Mouse (Mus musculus): ENCODE results near the gene Pde1c.

The Pde1c gene

DNA sequence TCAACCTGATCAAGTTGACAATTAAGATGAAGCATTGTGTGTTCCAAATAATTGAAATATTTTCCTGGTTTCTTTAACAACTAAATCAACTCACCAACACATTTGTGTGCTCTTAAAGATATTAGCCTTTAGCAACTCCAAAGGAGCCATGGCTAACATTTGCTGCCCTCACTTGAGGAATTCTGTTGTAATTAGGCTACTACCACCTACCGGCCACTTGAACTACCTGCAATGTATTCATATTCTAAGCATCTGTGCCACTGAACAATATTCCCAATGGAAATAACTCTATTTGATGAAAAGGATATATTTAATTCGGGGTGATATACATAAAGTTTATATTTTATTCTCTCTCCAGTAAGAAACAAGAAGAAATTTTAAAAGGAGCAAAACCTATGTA is 121.0 kb downstream of the Pde1c start:
- no peak for DNase-seq (ENCODE audit: low spot score in 2 of 2)

DNA sequence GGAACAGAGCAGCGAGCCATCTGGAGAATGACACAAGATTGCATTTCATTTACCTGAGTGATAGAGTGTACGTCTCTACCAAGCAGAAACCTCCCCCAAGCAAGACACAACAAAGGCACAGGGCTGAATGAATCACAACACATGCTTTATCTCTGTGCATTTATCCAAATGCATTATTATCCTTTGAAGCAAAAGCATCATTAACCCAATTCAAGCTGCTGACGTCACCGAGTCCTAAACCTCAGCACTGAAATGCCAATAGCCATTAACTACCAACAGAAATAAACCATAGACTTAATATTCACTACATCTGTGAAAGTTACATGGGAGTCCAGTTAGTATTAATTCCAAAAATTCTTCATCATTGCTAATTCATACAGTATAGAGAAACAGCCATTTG is 127.4 kb downstream of the Pde1c start:
- DNase-seq (ENCODE audit: low spot score in 2 of 2): no peak

DNA sequence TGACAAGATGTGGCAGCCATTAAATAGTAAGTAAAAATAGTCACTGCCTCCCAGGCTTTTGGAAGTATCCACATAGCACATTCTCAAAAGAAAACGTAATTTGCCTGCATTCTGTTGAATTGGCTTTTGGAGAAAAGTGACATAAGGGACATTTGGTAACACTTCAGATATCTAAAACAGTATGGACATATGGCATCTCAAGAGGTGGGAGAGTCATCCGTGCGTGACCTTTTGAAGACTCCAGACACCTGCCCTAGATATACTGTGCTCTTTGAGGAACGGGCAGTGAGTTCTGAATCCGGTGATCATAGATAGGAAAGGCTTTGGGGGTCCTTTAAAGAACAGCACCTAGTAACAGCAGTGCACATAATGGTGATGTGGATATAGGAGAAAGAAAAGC is 143.1 kb downstream of the Pde1c start:
- no peak for DNase-seq (ENCODE audit: low spot score in 2 of 2)

DNA sequence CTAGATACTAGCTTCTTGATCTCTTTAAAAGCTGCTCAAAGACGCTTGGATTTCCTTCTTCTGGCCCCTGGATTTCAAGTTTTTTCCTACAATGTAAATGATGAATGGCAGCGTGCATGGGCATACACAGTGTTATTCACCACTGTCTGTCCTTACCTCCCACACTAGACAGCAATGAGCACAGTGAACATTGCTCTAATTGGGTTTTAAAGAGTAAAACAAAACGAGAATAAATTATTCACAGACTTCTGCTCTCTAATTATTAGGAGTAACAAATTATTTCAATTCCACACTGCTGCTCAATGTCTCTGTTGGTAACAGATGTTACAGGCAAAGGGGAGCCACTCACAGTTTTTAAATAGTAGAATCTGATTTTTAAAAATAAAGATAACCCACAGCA is 146.0 kb downstream of the Pde1c start:
- no peak for DNase-seq (ENCODE audit: low spot score in 2 of 2)

DNA sequence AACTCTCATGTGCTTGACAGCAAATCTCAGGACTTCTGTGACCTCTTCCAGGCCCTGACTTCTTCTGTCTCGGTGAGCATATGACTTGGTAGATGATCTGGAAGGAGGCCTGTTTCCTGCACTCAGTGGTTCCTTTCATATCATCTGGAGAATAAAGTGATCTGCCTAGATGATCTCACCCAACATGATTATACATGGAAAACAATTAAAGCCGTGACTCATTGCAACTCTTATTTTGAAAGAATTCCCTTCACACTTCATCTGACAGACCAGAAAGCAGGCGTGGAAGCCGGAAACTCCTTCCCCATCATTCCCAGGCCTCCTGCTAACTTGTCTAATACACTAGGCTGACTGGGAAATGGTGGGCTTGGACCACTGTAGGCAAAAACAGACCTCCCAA is 152.7 kb downstream of the Pde1c start:
- DNase-seq (ENCODE audit: low spot score in 2 of 2): no peak

DNA sequence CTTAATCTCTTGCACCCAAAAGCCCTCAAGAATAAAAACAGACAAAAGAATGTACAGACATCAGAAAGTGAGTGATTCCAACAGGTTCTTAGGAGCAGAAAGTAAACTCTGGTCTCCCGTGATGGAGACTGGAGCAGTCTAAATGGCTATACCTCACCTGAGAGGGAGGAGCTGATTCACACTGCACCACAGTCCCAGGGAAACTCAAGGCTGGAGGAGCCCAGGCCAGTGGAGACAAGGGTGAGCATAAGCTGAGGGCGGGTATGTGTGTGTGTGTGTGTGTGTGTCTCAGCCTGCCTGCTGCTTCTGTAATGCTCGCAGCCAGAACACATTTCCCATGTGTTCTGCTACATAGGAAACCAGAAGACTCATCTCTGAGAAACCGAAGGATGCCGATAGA is 179.7 kb downstream of the Pde1c start:
- no peak for DNase-seq (ENCODE audit: low spot score in 2 of 2)

DNA sequence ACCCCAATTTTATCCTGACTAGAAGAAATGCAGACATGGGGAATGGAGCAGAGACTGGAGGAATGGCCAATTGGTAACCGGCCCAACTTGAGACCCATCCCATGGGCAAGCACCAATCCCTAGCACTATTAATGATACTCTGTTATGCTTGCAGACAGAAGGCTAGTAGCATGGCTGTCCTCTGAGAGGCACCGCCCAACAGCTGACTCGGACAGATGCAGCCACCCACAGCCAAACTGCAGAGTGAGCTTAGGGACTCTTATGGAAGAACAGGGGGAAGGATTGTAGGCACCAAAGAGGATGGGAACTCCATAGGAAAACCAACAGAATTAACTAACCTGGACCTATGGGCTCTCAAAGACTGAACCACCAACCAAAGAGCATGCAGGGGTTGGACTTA is 192.5 kb downstream of the Pde1c start:
- no peak for DNase-seq (ENCODE audit: low spot score in 2 of 2)

DNA sequence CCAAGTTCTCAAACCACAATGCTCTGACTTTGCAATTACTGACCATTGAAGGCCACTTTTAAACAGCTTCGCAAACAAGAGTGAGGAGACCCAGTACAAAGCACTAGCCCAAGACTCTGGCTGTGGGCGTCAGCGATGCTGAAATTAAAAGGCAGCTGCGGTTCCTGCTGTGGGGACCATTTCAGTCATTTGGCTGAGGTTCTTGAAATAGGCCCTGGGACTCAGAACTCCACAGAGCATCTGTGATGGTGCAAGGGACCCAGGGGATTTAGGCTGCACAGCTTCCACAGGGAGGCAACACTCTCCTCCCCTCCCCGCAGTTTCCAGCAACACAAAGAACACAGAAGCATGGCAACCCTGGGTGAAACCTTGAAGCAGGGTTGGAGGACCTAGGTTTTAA is 194.7 kb downstream of the Pde1c start:
- no peak for DNase-seq (ENCODE audit: low spot score in 2 of 2)

DNA sequence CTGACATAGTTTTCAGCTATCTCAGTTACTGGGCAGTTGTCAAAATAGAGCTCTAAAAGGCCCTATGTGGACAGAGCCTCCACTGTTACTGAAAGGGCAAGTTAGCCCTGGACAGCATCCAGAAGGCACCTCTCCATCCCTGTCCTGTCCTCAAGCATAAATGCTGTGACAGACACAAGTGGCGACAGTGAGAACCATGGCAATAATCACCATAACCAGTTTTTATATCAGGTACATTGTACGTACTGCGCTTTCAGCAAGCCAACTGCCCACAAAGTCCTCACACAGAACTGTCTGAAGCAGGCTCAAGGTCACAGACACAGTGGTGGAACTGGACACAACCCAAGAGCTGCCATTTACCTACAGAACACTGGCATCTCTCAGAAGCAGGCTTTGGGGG is 195.2 kb downstream of the Pde1c start:
- no peak for DNase-seq (ENCODE audit: low spot score in 2 of 2)

DNA sequence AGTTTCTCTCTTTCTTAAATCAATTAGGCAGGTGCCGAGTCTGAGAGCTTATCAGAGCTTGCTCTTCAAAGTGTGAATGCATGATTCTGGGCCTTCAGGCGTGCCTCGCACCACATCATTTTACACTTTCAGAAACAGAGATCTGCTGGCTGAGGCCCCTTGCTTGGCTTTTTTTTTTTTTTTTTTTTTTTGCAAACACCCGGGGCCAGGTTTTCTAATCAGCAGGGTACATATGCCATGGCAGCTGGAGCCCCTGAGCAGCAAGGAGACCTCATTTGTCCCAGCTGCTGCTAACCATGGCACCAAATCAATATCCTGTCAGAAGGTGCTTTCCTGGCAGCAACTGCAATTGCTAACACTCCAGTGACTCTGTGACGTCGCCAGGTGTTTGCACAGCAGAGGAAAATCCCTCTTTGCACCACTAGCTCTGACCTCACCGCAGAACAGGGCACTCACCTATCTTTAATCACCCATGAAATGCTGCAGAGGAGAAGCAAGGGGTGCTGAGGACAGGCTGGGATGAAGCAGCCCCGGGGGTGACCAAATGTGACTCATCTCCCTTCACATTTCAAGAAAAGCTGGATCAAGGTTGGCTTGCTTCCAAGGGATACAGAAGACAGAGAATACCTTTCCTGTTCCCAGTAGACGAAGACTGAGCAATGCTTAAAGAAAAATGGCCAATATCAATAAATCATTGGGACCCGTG is 195.7 kb downstream of the Pde1c start:
- DNase-seq (ENCODE audit: low spot score in 2 of 2): no peak

DNA sequence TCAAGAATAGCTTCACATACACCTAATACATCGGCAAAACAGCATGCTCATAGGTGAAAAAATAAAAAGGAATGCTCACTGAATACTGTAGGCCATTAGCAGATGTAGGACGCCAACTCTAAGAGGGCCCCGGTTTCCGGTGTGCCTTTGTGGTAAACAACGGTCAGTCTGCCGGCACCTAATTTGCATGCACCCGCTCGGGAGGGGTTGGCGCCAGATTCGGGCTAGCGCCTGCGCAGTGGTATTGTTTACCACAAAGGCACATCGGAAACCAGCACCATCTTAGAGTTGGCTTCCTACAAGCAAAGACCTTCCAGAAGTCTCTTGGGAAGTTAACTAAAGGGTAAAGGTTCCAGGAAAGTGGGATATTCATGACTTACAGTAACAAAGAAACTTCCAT is 199.4 kb downstream of the Pde1c start:
- no peak for DNase-seq (ENCODE audit: low spot score in 2 of 2)

DNA sequence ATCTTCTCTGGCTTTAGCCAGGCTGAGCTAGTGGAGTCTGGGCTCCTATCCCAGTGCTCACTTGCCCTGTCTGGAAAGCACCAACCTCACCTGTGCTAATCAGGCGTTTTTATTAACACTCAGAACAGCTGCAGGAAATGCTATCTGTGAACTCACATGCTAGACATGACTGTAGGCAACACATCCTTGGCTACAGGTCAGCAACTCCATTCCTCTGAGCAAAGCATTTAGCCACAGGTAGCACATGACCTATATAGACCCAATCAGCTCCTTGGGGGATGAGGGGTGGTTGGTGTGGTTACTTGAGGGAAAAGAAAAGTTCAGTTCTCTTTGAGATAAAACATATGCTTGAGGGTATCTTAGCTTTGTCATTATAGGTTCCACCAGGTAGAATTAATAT is 200.8 kb downstream of the Pde1c start:
- no peak for DNase-seq (ENCODE audit: low spot score in 2 of 2)

DNA sequence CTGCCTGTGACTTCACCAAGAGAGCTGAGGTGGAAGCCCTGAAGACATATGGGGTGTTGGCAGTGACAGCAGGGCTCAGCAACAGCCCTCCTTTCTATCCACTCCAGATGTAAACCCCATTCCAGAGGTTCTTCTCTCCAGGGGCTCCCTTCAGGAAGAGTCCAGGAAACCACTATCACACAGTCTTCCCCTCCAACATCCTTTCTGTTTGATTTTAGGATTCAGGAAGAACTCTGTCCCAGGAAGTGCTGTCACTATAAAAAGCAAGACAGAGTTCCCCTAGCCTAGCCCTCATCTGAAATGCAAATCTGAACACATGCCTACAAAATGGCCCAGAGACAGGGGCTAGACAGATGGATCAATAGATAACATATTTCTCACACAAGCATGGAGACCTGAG is 201.6 kb downstream of the Pde1c start:
- DNase-seq (ENCODE audit: low spot score in 2 of 2): no peak

DNA sequence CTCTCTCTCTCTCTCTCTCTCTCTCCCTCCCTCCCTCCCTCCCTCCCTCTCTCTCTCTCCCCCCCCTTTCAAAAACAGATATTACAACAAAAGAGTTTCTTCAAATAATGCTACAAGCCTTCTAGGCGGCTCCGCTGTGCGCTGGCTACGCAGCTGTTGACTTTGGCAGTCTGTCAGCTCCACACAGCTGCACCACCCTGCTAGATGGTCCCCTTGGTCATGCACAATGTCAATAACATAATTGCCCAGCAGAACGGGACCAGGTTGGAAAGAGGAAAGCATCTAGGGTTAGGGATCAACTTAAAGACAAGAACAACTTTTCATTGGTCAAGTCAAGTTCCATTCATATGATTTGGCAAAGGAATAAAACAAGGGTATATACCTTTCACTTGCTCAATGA is 206.3 kb downstream of the Pde1c start:
- no peak for DNase-seq (ENCODE audit: low spot score in 2 of 2)

DNA sequence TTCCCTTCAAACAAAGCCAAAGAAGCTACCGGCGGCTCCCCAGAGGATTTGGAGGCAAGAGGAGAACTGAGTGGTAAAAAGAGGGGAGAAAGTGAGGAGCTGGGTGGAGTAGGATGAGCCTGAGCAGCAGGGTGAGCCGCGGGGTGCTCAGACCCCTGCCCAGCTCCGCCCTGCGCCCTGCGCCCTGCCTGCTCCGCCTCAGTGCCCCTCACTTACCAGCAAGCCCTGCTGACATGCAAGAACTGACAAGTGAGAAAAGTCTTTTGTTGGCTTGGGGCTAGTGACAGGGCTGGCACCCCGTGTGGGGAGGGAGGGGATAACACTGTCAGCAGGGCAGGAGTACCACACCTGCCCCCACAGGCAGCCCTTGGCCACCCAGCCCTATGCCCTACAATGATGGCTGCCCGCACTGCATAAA is 206.8 kb downstream of the Pde1c start:
- no peak for DNase-seq (ENCODE audit: low spot score in 2 of 2)

DNA sequence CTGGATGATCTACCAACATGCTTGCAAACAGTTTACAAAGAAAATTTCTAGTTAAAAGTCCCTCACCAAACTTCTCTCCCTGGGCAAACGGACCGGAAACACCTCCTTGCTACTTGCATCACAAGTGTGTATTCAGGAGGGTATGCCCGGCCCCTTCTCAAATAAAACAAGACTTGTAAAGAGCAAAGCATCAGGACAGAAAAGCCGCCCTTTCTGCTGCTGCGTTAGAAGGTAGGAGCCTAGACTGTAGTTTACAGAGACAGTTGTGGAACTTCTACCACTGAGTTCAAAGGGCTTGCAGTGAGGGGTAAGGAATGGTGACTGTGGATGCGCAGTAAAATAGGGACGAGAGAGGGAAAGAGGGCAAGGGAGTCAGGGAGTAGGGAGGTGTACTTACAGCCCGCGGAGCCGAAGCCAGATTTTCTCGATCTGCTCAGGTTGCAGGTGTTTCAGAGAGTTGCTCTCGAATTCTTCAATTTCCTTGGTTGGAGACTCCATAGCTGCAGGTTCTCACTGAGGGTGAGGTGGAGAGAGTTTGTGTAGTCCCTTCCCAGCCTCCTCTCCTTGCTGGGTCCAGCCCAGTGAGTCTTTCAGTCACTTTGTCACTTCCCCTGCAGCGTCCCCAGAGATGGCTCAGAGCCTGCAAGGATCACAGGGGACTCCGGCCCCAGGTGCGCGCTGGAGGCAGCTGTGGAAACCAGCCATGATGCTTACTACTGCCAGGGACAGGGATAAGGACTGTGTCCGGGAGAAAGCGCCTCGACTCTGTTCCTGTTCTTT is 207.4 kb downstream of the Pde1c start:
- no peak for DNase-seq (ENCODE audit: low spot score in 2 of 2)

DNA sequence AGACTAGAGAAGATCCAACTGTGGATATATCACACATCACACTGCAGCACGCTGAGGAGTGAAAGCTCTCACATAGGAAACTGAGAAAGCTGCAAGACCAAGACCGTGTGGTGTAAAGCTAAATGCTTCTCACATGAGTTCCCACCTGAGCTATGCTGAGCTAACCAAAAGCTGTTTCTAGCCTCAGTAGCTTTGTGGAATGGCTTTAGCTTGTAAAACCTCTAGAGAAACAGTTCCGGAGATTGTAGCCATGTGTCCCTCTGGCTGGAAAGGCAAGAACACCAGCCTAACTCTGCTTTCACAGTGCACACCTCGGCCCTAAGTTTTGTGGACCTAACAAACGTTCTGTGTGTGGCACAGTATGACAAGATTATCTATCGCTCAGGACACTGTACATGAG is 208.8 kb downstream of the Pde1c start:
- no peak for DNase-seq (ENCODE audit: low spot score in 2 of 2)

DNA sequence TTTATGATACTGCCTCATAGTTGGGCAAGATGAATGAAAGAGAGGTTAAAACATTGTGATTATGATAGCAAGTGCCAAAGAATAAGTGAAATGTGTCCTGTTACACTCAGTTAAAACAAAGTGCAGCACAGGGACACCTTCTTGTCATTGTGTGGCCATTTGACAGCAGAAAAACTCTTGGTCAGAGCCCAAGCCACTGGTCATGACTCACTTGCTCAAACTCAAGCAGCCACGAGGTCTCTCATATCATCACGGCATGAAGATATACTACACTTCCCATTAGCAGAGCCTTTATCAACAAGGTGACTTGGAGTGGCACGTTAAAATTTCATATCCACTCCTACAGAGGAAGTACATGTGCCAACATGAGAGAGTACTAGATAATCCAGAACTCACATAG is 209.8 kb downstream of the Pde1c start:
- DNase-seq (ENCODE audit: low spot score in 2 of 2): no peak

DNA sequence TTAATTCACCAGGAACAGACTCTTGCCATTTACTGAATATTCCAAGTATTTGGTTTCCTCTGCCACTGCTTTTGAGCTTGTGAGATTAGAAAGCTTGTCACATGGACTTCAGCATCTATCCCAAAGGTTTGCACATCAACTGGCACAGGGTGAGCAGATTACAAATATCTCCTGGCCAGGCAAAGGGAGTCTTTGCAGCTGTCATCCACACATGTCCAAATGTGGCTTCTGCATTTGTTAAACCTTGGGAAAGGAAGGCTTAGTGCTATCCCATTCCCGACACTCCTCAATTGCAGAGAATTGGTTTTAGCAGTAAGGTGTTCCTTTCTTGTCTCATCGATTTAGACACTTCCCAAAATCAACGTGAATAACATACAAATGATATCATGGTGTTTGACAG is 221.7 kb downstream of the Pde1c start:
- no peak for DNase-seq (ENCODE audit: low spot score in 2 of 2)

DNA sequence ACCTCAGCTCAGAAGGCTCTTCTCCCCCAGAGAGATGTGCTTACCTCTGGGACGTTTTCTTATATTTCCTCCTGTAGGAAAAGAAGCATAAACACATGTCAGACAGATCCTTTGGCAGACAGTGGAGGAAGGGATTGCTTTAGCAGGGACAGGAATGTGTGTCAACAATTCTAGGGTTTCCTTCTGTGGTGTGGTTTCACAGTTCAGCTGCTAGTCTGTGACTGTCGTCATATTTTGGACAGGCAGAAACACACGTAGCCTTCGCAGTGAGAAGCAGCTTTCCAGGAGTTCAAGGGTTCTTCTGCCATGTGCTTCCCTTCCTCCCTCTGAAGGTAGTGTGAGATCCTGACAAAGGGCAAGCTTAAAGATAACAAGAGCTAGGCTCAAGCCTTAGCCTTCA is 223.8 kb downstream of the Pde1c start:
- DNase-seq (ENCODE audit: low spot score in 2 of 2): no peak

DNA sequence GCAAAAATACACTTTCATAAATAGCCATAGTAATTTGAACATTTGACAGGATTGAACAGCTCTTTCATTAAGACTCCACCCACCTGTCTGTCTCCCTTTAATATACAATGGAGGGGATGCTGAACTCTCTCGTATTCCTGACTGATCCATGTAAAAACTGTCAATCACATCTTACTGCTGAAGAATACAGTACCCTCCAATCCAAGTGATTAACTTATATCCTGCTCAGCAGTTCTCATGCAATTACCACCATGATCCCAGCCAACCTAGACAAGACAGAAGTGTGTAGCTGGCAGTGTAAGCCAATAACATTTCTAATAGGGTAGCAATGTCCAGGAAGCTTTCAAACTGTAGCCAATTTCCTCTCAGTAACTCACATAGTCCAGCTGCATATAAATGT is 226.9 kb downstream of the Pde1c start:
- no peak for DNase-seq (ENCODE audit: low spot score in 2 of 2)

DNA sequence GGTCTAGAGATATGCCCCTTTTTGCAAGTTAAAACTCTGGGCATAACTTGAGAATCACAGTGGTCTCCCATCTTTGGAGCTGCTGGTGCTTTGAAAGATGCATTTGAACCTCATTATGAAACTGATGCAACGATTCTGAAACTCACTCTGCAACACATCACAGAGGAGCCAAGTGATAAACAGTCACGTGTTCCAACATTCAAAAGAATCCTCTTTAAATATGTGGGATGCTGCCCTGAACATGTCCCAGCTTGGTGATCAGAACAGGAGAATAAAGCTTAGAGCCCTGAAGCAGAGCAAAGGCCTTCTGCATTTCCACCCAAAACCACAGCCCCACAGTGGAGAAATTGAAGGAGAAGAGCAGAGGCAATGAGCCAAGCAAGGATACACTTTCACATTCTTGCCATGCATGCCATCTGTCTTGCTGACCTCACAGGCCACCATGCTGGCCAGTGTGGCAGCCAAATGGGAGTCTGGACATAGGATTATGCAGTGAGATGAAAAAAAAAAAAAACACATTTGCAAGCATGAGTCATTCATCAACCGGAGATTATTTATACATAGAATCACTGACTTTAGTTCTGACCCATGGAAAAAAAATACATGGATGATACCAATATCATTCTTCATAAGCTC is 233.0 kb downstream of the Pde1c start:
- no peak for DNase-seq (ENCODE audit: low spot score in 2 of 2)

DNA sequence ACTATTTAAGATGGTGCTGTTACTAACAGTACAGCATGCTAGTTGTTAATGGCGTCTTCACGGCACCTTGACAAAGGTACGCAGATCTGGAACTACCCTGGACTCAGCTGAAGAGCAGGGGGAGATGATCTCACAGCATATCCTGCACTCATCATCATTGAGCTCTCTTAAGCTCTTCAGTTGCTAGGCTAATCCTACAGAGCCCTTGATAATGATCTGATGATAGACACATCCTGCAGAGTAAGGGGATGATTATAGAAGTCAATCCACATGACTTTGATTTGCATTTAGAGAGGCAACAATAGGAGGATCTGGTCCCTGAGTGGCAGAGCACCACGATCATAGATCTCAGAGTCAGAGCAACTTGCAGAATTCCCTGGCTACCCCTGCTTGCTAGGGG is 236.8 kb downstream of the Pde1c start:
- no peak for DNase-seq (ENCODE audit: low spot score in 2 of 2)
